Mouse (Mus musculus) heart, postnatal 0 days (tissue): ENCODE results near the gene Wdr61.

ENCODE experiments used
- CTCF ChIP-seq: IDR thresholded peaks from 2 replicates; pipeline ENCODE4 v1.5.1; 2016; ENCODE audit warnings: antibody characterized with exemption, control low read depth, low read depth
- EP300 ChIP-seq: IDR thresholded peaks from 2 replicates; pipeline ENCODE4 v1.6.1; 2016; ENCODE audit warnings: antibody characterized with exemption, low read depth

DNA sequence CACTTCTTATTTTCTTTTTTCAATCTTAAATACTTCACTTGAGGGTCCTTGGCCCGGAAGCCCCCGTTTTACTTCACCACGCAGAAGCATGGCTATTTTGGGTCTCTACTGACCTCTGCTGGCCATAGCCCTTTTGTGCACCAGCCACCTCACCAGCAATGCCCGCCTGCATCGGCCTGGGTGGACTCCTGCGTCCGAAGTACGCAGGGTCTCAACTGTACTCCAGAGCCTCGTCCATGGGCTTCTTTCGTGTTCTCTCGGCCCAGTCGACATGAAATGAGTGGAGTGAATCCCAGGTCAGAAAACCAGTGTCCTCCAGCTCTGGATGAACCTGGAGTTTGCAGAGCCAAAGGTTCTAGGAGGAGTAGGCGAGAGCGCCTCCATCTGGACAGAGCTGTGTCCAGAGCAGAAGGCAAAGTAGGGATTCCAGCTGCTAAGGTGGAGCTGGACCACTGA, 57.8 kb downstream of the Wdr61 start:
- TF ChIP-seq CTCF = peak; percentile 70
- TF ChIP-seq EP300 = no peak
